Mouse (Mus musculus): ENCODE data around the gene Sugct.
A peak's percentile ranks its signal among the peaks of the same experiment; 100 is the strongest.

DNA sequence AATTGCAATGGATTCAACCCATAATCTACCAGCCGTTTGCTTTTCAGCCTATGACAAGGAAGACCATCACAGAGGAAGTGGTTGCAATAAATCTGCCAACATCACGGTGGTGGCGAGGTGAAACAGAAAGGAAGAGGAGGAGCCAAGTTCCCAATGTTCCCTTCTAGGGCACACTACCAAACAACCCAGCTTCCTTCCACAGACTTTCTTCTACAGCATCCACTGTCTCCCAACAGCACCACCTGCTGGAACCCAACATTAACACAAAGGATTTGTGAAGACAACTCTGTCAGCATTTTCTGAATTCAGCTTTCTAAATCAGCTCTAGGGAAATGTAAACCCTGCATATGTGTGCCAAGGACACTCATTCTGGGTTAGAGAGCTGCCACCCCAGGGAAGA is 666.8 kb downstream of the Sugct start:
- TF ChIP-seq CTCF (IDR thresholded peaks at IDR 0.05 in 2 of 3, conservative IDR thresholded peaks at IDR 0.05 in 1 of 3; ENCODE audit: control insufficient read depth in 1 of 3, insufficient read depth in 1 of 3, low read depth in 2 of 3, low read length in 3 of 3, poor library complexity in 1 of 3, severe bottlenecking in 1 of 3) (peak in 2 of 3 experiments; percentile 44 to 47; a peak in 3 of 6 replicates), POLR2AphosphoS2 (IDR thresholded peaks at IDR 0.05; ENCODE audit: low read length) (no peak), CHD2 (IDR thresholded peaks at IDR 0.05; ENCODE audit: low read length) (no peak), BHLHE40 (IDR thresholded peaks at IDR 0.05; ENCODE audit: borderline replicate concordance, low read depth, low read length) (no peak), GATA1 (IDR thresholded peaks at IDR 0.05; ENCODE audit: low read depth, low read length) (no peak), USF2 (IDR thresholded peaks at IDR 0.05; ENCODE audit: borderline replicate concordance in 1 of 2, insufficient read depth in 1 of 2, low read depth in 1 of 2, low read length in 2 of 2) (no peak), E2F4 (IDR thresholded peaks at IDR 0.05; ENCODE audit: borderline replicate concordance, low read depth, low read length) (no peak), TCF12 (IDR thresholded peaks at IDR 0.05; ENCODE audit: low read depth, low read length) (no peak), POLR2A (IDR thresholded peaks at IDR 0.05; ENCODE audit: control insufficient read depth in 1 of 2, insufficient read depth in 1 of 2, low read depth in 1 of 2, low read length in 2 of 2, poor library complexity in 1 of 2) (no peak), MAFK (IDR thresholded peaks at IDR 0.05; ENCODE audit: borderline replicate concordance, low read depth, low read length) (no peak), USF1 (IDR thresholded peaks at IDR 0.05; ENCODE audit: low read depth, low read length) (no peak), CHD1 (IDR thresholded peaks at IDR 0.05; ENCODE audit: low read depth, low read length) (no peak), EP300 (IDR thresholded peaks at IDR 0.05; ENCODE audit: low read depth in 1 of 2, low read length in 2 of 2) (no peak), NELFE (IDR thresholded peaks at IDR 0.05; ENCODE audit: low read depth, low read length) (no peak)
